Mouse (Mus musculus) left cerebral cortex, postnatal 14 days (tissue): Measurements from ENCODE around the gene Tmem202. TPM values are rescaled to one million over a fixed set of nuclear protein-coding genes. Genes with fewer than 3 reads are reported as not detected.
A peak's percentile ranks its signal among the peaks of the same experiment; 100 is the strongest.

Experiments used
- DNase-seq, 2 experiments: peaks; one replicate each; pipeline ENCODE4 v3.0.0; 2021 to 2022; ENCODE audit warnings: low spot score in 2 of 2, mixed read lengths in 1 of 2
- intact Hi-C: fragments of 180-260 bp; cut with DNase I; formaldehyde crosslinking; loops from one replicate; pipeline ENCODE4 v1.15.1; 2025
- long read RNA-seq, 2 experiments: library from polyadenylated mRNA; stranded (forward); transcript quantifications; one replicate each; pipeline ENCODE4 v2.0.0; 2021
- total RNA-seq, 2 experiments: library from RNA; stranded (reverse); gene quantifications; 2 replicates each; pipeline ENCODE4 v1.2.3; 2021

Tmem202 gene
- 1 to 10 TPM; 2.0 to 3.5 TPM for total RNA-seq
- long read RNA-seq, experiment 1, partial matches to known transcripts, result 0 of 7 reads
- long read RNA-seq, experiment 1, other reads (novel, unspliced or antisense), result 7 of 7 reads
- long read RNA-seq, experiment 2, partial matches to known transcripts, result 0 of 2 reads
- long read RNA-seq, experiment 2, other reads (novel, unspliced or antisense), result 2 of 2 reads

- peak; percentile 76 to 82 for DNase-seq
- intact Hi-C loops, result no loop called here
Measured at GRCm38 (mm10) chr9:59539441-59540137, at the start of gene Tmem202, which contains the start of gene Hexa. Gene Tmem202 (minus strand): TSS chr9:59539847. Gene Hexa (plus strand): TSS chr9:59539540.

DNA sequence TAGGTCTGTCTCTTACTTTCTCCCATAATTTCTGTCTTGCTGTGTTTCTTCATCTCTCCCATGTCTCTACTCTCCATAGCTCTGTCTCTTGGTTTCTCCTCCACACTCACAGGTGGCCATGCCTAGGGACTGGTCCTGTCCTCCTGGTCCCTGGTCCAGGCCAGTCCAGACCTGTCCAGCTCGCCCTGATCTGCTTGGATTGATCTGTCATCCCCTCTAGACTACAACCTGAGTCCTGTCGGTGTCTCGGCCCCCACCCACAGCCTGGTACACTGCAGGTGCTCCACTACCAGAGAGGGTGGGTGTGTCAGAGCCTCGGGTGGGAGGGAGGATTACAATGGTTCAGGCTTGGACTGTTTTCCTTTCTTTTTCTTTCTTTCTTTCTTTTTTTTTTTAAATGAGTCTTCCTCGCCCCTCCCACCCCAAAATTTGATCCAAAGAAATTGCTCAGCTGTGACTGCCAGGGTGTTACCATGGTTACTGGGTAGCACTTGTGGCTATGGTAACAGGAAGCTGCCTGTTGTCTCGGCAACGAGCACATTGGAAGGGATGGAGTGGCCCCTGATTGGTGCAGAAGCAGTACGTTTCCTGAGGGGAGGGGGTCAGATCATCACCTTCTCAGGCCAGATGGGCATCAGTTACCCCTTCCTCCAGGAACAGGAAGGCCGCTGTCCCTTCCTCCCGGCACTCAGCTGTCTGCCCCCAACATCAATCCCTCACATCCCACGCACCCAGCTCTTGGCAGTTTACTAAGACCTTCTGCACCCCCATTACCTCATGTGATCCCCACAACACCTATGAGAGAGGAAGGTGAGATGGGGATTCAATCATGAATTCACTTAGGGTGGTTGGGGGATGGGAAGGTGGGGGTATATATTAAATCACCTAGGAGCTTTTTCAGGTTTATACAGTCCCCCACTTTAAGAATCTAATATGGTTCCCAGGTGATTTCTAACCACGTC lies 49.3 kb upstream of the Tmem202 start:
- intact Hi-C loops, result no loop called here

GRCm38 (mm10) chr9:59588252-59588651 lies 48.6 kb upstream of the Tmem202 start:
- intact Hi-C loops, result no loop called here
- DNase-seq, result peak; percentile 52 to 75

More for the DNA sequence above, 49.3 kb upstream of the Tmem202 start:
- peak; percentile 85 to 93 for DNase-seq

GRCm38 (mm10) chr9:59584871-59585308 lies 45.2 kb upstream of the Tmem202 start:
- intact Hi-C loops, result no loop called here
- DNase-seq, result peak; percentile 89 to 93

GRCm38 (mm10) chr9:59578505-59578867 lies 38.8 kb upstream of the Tmem202 start:
- no peak for DNase-seq
- intact Hi-C loops, result no loop called here

DNA sequence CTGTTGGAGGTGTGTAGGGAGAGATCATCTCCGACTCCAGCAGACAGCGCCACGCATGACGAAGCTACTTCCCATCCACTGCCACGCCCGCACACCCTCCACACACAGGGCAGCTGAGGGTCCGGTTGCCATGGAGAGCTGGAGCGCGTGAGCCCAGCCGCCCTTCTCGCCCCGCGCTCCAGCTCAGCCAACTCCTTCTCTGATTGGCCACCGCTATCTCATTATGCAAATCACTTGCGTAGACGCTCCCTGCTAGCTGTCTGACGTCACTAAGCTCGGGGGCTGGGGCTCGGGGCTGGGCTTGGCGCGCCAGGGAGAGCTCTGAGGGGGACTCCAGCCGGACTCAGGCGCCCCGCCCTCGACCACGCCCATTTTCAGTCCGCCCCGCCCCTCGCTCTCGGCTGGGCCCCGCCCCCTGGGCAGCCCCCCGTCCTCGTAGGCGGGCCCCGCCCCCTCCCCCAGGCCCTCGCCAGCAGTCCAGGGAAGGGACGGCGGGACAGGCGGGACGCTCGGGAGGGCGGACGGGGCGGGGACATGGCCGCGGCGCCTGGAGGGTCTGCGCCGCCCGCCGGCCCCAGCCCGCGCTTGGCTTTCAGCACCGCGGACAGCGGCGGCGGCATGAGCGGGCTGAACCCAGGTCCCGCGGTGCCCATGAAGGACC lies 38.3 kb upstream of the Tmem202 start, which contains the start of gene Celf6:
TSS of gene Celf6 (plus strand) at position 74 of the 661 bp plus-strand sequence.
- intact Hi-C loops, result no loop called here

GRCm38 (mm10) chr9:59577401-59577800 lies 37.8 kb upstream of the Tmem202 start:
- DNase-seq, result no peak
- intact Hi-C loops, result no loop called here

More for the DNA sequence above, 38.3 kb upstream of the Tmem202 start, which contains the start of gene Celf6:
- peak; percentile 92 to 95 for DNase-seq

DNA sequence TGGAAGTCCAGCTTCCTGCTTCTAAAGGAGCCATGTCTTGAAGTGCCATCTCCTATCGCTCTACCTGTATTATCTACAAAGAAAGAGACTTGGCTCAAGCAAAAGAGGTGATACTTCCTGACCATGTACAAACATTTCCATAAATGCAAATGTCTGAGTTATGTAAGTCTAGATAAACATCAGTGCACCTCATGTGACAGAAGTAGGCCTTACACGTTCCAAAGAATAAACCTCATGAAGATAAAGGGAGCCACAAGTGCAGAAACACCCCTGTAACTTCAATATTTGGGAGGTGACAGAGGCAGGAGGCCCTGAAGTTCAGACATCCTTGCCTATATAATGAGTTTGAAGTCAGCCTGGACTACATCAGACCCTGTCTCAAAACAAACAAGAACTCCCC lies 32.2 kb upstream of the Tmem202 start:
- no peak for DNase-seq
- intact Hi-C loops, result no loop called here

GRCm38 (mm10) chr9:59567111-59567510 lies 27.5 kb upstream of the Tmem202 start:
- DNase-seq, result peak; percentile 60 to 77
- intact Hi-C loops, result loop anchor here (5.0 kb wide), 1 partner anchor 80 kb away; the partner anchor contains the start of gene Arih1

DNA sequence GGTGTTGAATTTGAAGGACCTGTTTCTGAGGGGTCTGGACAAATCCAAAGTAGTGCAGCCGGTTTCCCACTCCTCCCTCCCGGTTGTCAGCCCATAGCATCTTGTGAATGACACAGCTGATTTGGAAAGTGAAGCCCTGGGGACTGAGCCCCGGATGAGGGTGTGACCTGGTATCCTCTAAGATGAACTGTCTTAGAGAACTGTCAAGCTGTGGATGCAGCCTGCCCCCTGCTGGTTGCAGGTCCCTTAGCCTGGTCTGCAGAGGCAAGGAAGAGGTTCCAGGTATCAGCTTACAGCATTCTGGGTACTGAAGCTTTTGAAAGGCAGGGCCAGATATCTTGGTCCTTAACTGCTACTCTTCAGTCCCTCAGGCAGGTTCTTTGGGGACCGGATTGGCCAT lies 26.0 kb upstream of the Tmem202 start:
- DNase-seq, result peak; percentile 74 to 79
- intact Hi-C loops, result loop anchor here (5.0 kb wide), 1 partner anchor 78 kb away; the partner anchor contains the start of gene Arih1

DNA sequence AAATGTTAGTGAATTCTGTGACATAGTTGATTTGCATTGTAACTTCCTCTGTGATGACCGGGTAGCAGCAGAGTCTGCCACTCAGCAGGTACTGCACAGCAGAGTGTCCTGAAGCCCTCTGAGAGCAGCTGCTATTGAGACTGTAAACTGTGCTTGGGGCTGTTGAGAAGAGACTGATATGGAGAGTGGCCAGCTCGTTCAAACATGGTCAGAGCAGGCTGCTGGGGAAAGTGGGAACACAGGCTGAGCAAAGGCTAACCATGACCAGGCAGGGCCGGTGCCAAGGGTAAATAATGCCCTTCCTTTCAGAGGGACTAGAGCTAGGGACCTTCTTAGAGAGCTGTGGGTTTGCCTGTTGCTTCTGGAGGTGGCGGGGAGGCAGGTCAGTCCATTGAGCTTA lies 14.1 kb upstream of the Tmem202 start:
- no peak for DNase-seq
- intact Hi-C loops, result no loop called here

- no peak for DNase-seq
- intact Hi-C loops, result no loop called here
Measured at GRCm38 (mm10) chr9:59552610-59553009, 13.0 kb upstream of the Tmem202 start.

DNA sequence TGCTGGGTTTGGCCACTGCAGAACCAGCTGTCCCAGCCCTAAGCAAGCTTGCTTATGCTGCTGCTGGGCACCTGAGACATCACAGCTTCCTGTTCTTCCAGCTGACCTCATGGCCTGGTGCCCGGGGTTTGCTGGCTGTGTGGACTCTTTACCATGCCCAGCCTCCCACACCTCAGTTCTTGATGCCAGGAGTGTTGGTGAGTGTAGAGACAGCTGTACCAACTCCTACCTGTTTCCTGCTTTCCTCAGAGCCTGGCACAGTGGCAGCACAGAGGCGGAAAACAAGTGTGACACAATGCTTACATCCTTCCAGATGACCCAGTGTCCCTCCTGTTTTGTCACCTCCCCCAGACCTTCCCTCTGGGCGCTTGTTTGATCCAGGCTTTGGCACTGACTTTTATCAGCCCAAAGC lies 12.0 kb upstream of the Tmem202 start:
- DNase-seq, result no peak
- intact Hi-C loops, result no loop called here

DNA sequence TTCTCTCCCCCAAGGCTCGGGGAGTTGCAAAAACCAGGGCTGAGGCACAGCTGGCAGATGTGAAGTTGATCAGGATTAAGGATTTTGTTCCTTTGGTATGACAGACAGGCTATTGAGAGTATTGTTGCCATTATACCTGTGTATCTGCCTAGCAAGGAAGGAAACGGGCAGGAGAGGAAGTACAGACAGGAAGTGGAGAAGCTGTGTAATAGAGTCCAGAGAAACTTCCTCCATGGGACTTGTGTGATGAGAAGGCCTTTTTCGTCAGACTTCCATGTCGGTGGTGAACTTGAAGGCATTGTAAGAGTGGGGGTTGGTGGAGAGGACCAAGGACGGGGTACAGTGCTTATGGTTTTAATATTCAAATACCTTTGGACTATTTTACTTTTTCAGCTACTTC lies 11.4 kb upstream of the Tmem202 start:
- intact Hi-C loops, result no loop called here
- no peak for DNase-seq

- intact Hi-C loops, result no loop called here
Measured at GRCm38 (mm10) chr9:59550077-59550476, 10.4 kb upstream of the Tmem202 start.

DNA sequence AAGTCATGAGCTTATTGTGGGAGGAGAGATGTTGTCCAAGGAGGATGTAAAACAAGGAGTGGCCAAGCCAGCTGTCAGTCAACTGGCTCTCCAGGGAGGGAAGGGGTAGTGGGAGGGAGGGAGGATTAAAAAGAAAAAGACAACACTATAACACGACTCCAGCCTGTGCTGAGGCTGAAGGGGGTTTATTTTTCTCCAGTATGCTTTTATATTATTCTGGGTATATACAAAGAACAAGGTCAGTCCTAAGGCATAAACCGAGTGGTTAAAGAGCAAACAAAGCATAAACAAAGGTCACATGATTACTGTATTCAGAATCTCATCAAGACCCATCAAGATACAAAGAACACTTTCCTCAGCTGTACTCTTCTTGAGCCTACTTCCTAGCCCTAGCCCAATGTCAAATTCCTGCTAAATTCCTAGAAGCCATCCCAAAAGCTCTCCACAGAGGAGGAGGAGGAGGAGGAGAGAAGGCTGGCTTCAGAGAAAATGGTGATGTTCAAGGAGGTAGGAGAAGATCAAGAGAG lies 9.4 kb upstream of the Tmem202 start:
- no peak for DNase-seq
- intact Hi-C loops, result no loop called here

More at GRCm38 (mm10) chr9:59550077-59550476, 10.4 kb upstream of the Tmem202 start:
- DNase-seq, result peak in 1 of 2 experiments; percentile 32

- intact Hi-C loops, result no loop called here
- DNase-seq, result no peak
Measured at GRCm38 (mm10) chr9:59547869-59548268, 8.2 kb upstream of the Tmem202 start.

DNA sequence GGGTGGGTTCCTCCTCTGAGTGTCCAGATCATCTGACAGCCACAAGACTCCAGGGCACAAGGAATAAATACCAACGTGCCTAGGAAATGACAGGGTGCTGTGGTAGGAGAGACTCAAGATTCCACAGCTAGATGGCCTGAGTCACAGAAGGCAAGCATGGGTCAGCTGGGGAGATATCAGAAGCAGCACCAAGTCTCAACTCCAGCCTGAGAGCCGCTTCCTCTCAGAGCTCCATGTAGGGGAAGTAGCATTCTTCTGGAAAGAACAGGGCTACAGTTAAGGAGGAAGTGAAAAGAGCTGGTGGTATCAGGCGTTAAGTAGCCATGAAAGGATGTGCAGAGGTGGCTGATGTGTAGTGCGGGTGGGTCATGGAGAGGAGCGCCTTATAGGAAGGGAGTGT lies 5.1 kb upstream of the Tmem202 start:
- no peak for DNase-seq
- intact Hi-C loops, result no loop called here

GRCm38 (mm10) chr9:59542766-59543324 lies 3.2 kb upstream of the Tmem202 start:
- intact Hi-C loops, result no loop called here
- no peak for DNase-seq
